Mouse (Mus musculus): ENCODE results near the gene Lypd6b.
A peak's percentile ranks its signal among the peaks of the same experiment; 100 is the strongest.

The Lypd6b gene

GRCm38 (mm10) chr2:49787376-49788050, at the start of gene Lypd6b:
Gene Lypd6b, plus strand, starts transcription at chr2:49787688.
- DNase-seq = peak; percentile 64

GRCm38 (mm10) chr2:49739046-49739445, 48.4 kb upstream of the Lypd6b start:
- DNase-seq = no peak

GRCm38 (mm10) chr2:49741026-49741425, 46.5 kb upstream of the Lypd6b start:
- DNase-seq = no peak

- DNase-seq = no peak
Measured at GRCm38 (mm10) chr2:49741895-49742734, 45.4 kb upstream of the Lypd6b start.

- DNase-seq = no peak
Measured at GRCm38 (mm10) chr2:49742919-49743318, 44.6 kb upstream of the Lypd6b start.

GRCm38 (mm10) chr2:49743775-49744174, 43.7 kb upstream of the Lypd6b start:
- DNase-seq = no peak

GRCm38 (mm10) chr2:49744251-49745093, 43.0 kb upstream of the Lypd6b start:
- no peak for DNase-seq

GRCm38 (mm10) chr2:49745094-49745781, 42.2 kb upstream of the Lypd6b start:
- no peak for DNase-seq

- DNase-seq = no peak
Measured at GRCm38 (mm10) chr2:49746947-49747346, 40.5 kb upstream of the Lypd6b start.

- no peak for DNase-seq
Measured at GRCm38 (mm10) chr2:49747670-49748069, 39.8 kb upstream of the Lypd6b start.

- DNase-seq = no peak
Measured at GRCm38 (mm10) chr2:49748628-49749342, 38.7 kb upstream of the Lypd6b start.

- no peak for DNase-seq
Measured at GRCm38 (mm10) chr2:49749730-49750576, 37.5 kb upstream of the Lypd6b start.

- DNase-seq = no peak
Measured at GRCm38 (mm10) chr2:49751544-49752210, 35.8 kb upstream of the Lypd6b start.

- no peak for DNase-seq
Measured at GRCm38 (mm10) chr2:49752211-49752607, 35.3 kb upstream of the Lypd6b start.

- DNase-seq = no peak
Measured at GRCm38 (mm10) chr2:49753062-49753461, 34.4 kb upstream of the Lypd6b start.

- no peak for DNase-seq
Measured at GRCm38 (mm10) chr2:49755054-49755453, 32.4 kb upstream of the Lypd6b start.

GRCm38 (mm10) chr2:49757616-49758015, 29.9 kb upstream of the Lypd6b start:
- no peak for DNase-seq

- DNase-seq = peak; percentile 38
Measured at GRCm38 (mm10) chr2:49764331-49764946, 23.0 kb upstream of the Lypd6b start.

GRCm38 (mm10) chr2:49768916-49769315, 18.6 kb upstream of the Lypd6b start:
- peak; percentile 31 for DNase-seq

- DNase-seq = no peak
Measured at GRCm38 (mm10) chr2:49770440-49770839, 17.0 kb upstream of the Lypd6b start.

Data from kidney, adult 18-20 months (tissue).